Mouse (Mus musculus): ENCODE data around the gene Slc9a3r1.
A peak's percentile ranks its signal among the peaks of the same experiment; 100 is the strongest.

Gene Slc9a3r1

GRCm38 (mm10) chr11:115162832-115163480, at the start of gene Slc9a3r1:
Gene Slc9a3r1 (plus strand): TSS chr11:115163341.
- DNase-seq, result peak; percentile 99

DNA sequence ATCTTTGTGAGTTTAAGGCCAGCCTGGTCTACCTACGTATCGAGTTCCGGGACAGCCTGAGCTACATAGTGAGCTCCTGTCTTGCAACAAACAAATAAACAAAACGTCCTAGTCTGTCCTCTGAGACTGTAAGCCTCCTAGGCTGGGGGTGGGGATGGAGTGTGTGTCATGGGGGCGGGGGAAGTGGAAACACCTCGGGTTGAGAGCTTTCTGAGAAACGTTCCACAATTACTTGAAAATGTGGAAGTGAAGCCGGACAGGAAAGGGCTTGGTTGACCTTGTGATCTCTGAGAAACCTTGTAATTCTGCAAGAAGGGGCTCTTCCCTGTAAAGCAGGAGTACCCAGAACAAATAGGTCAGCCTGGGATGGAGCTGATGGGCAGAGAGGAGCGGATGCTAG, 43.7 kb upstream of the Slc9a3r1 start:
- DNase-seq, result peak; percentile 22 to 28

DNA sequence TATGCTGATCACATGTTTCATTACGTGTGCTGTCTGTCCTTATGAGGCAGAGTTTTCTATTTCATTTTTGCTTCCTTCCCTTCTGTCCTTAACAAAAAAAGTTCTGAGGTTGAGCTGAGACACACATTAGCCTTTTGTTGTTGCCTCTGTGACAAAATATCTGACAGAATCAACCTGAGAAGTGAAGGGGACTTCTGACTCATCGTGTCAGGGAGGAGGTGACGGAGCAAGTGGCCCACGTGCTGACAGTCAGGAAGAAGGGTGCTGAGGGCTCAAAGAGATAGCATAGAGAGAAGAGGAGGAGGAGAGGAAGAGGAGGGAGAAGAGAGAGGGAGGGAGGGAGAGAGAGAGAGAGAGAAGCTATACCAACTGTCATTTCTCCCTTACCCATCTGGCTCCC, 34.7 kb upstream of the Slc9a3r1 start:
- no peak for DNase-seq

- no peak for DNase-seq
These were observed 33.5 kb upstream of the Slc9a3r1 start for GRCm38 (mm10) chr11:115129508-115130126.

- DNase-seq, result no peak
These were observed 31.3 kb upstream of the Slc9a3r1 start for GRCm38 (mm10) chr11:115131768-115132381.

GRCm38 (mm10) chr11:115133800-115134199, 29.3 kb upstream of the Slc9a3r1 start, which contains the start of gene Cd300lf:
Gene Cd300lf (minus strand): TSS chr11:115133992.
- peak; percentile 34 to 47 for DNase-seq

GRCm38 (mm10) chr11:115138597-115139262, 24.4 kb upstream of the Slc9a3r1 start:
- DNase-seq, result no peak

- no peak for DNase-seq
These were observed 21.2 kb upstream of the Slc9a3r1 start for GRCm38 (mm10) chr11:115141970-115142369.

DNA sequence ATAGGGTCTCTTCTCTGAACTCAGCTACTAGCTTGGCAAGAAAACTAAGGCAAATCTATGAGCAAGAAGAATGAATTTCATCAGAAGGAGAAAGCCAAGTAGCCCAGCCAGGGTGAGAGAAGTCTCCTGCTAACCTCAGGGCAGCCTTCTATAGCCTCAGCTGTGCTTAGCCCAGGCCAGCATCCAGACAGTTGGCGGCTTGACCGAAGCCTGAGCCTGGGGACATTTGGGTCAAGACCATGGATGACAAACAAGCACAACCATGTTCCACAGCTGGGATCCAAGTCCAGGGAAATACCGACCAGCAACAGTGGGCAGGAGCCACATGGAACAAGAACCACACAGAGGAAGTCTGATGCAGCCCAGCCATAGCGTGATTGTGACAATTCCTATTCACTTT, 15.3 kb upstream of the Slc9a3r1 start:
- DNase-seq, result no peak

- DNase-seq, result no peak
These were observed 12.3 kb upstream of the Slc9a3r1 start for GRCm38 (mm10) chr11:115150741-115151254.

DNA sequence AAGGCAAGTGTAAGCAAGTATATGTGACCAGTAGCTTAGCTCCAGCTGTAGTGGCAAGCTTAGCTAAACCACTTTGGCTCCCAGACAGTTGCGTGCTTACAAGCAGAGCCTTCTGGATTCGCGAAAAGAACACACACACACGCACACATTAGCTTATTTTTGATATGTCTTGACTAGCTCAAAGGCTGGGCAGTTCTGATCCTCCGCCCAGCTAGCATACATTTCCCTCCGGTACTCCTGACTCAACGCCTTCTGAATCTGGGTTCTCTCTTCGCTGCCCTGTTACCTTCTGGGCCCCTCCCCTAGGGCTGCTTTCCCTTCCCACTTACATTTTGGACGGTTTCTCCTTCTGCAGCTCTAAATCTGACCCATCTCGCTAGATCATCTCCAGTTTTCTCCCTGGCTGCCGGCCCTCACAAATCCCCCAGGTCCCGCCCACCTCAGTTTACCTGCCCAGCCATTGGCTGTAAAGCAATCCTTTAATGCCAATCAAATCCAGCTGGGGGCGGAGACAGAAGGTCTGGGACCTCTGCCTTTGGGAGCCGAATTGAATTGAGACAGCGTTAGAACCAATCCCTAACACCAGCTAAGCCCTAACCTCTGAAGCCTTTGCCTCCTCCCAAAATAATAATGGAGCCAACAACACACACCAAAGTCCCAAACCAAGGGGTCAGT, 11.2 kb upstream of the Slc9a3r1 start:
- peak; percentile 64 to 65 for DNase-seq

DNA sequence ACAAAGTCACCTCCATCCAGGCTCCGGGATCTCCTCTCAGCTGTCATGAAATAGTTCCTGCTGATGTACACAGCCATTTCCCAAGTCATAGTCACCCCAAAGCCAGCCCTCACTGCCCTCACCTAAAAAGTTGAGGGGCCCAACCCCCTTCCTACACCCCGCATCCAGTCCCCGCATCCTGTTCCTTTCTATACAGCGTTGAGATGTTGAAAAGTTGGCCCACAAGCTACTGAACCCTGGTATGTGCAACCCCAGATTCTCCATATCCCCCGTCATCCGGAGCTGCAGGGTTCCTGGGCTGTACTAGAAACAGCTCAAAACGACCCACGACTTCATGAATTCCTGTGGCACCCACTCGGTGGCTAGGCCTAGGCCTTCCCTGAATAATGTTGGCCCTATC, 10.1 kb upstream of the Slc9a3r1 start:
- no peak for DNase-seq

DNA sequence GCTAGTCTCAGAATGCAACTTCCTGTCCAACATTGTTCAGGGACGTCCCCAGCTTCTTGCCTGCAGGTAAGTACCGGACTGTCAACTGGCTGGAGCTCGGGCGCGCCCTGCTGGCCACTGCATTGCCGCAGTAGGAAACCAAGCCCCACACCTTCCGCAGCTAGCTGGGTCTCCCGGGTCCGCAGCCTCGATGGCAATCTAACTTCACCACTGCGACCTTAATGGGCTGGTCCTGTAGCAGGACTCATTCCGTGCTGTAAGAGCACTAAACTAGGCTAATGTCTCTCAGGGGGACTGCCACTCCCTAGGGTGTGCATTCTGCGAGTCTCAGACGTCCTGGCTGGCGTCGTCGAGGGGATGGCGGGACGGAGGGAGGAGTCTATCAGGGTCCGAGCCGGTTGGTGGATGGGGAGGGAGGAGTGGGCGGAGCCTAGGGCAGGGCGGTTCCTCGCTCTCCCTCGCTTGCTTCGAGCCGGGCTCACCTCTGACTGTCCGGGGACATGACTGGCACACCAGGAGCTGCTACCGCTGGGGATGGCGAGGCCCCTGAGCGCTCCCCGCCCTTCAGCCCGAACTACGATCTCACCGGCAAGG, 9.3 kb upstream of the Slc9a3r1 start:
- DNase-seq, result peak; percentile 82 to 85

- no peak for DNase-seq
These were observed 8.0 kb upstream of the Slc9a3r1 start for GRCm38 (mm10) chr11:115155053-115155634.

- DNase-seq, result no peak
These were observed 5.0 kb upstream of the Slc9a3r1 start for GRCm38 (mm10) chr11:115157933-115158719.

GRCm38 (mm10) chr11:115160016-115160797, 2.9 kb upstream of the Slc9a3r1 start:
- peak; percentile 90 to 94 for DNase-seq

GRCm38 (mm10) chr11:115160883-115161577, 2.1 kb upstream of the Slc9a3r1 start:
- peak; percentile 73 to 80 for DNase-seq

DNA sequence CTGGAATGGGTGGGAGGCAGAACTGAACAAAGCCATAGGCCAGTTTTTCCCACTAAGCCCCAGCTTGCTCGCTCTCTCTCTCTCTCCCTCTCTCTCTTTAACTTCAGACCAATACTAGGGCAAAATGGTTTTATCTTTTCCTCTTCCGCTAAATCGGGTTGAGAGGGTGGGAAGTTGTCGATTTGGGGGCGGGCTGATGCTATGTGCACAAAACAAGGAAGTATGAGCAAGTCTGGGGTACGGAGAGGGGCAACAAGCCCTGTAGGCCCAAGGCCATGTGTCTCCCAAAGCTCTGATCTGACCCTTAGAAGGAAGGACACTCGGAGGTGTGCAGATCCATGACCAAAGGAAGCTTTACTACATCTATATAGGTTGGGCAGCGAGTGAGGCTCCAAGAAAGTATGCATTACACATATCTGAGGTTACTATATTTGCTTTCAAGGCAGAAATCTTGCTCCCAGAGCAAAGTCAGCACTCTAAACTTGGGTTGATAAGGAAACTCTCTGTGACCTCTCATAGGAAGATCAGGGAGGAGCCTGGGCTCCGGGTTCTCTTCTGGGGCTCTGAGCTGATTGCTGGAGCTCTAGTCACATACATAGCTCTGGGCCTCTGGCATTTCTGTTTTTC, 1.4 kb upstream of the Slc9a3r1 start:
- DNase-seq, result no peak

DNA sequence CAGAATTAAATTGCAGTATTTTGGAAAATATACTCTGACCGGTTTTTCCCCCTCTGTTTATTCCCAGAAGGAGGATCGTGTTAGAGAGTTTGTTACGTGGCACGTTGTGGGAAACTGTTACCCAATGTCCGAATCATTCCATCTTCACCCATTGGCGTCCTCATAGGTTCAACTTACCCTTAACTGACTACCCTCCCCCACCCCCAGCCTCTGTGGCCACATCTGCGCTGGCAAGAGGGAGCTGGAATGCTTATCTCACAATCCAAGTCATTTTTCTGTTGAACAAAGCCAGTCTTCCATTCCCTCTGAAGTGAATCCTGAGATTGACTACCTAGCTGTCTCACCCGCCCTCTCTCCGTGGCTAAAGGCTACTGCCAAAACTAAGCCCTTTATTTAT, 938 bp upstream of the Slc9a3r1 start:
- DNase-seq, result no peak
